Mouse (Mus musculus) adrenal gland (tissue): ENCODE results near the gene Sh3gl2.

Experiments used
- intact Hi-C: fragments of 180-260 bp; cut with DNase I; formaldehyde crosslinking; loops from one replicate; pipeline ENCODE4 v1.15.1; 2025
- long read RNA-seq, 2 experiments: library from polyadenylated mRNA; unstranded; transcript quantifications; one replicate each; pipeline ENCODE4 v2.0.0; 2020; ENCODE audit warnings: borderline replicate concordance in 1 of 2; ENCODE audit not compliant: insufficient replicate concordance in 1 of 2

Gene Sh3gl2
- long read RNA-seq, experiment 1, transcript Sh3gl2-201 (9 exons, 2,822 nt), result major isoform, 9 of 10 reads
- long read RNA-seq, experiment 1, partial matches to known transcripts, result 0 of 10 reads
- long read RNA-seq, experiment 1, other reads (novel, unspliced or antisense), result 1 of 10 reads
- long read RNA-seq, experiment 2, transcript Sh3gl2-201 (9 exons, 2,822 nt), result major isoform, 19 of 26 reads
- long read RNA-seq, experiment 2, partial matches to known transcripts, result 0 of 26 reads
- long read RNA-seq, experiment 2, other reads (novel, unspliced or antisense), result 7 of 26 reads

DNA sequence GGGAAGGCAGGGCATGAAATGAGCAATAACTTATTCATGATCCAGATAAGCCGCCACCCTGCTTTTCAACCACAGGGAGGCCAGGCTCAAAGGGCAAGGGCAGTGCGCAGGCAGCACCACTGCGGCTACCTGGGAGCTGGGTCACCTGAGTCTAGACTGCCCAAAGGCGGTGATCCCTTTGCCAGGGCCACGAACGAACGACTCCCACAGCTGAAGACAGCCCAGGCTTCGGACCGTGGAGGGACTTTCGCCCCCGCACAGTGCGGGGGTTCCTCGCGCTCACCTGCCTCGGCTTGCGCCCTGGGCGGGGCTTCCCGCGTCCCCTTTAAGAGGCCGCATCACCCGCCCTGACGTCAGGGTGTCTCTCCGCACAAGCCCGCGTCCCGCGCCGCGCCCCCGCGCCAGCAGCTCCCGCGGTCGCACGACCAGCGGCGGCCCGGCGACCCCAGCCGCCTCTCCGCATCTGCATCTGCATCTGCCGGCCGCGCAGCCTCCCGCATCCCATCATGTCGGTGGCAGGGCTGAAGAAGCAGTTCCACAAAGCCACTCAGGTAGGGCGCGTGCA, at the start of gene Sh3gl2:
TSS of gene Sh3gl2 (plus strand) at position 56 of the 565 bp plus-strand sequence.
- intact Hi-C loops, result no loop called here

DNA sequence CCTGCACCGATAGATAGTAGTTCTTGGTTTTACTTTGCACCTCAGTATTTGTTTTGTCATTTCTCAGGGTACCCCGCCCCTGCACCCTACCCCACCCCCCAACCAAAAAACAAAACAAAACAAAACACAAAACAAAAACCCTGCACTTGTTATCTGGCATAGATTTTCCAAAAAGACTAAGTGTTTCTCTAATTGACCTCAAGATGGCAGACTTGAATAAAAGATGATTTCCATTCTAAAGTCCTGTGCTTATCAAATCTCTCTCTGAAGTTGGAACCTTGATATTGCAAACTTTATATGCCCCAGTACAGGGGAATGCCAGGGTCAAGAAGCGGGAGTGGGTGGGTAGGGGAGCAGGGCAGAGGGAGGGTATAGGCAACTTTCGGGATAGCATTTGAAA, 43.8 kb upstream of the Sh3gl2 start:
- intact Hi-C loops, result no loop called here

DNA sequence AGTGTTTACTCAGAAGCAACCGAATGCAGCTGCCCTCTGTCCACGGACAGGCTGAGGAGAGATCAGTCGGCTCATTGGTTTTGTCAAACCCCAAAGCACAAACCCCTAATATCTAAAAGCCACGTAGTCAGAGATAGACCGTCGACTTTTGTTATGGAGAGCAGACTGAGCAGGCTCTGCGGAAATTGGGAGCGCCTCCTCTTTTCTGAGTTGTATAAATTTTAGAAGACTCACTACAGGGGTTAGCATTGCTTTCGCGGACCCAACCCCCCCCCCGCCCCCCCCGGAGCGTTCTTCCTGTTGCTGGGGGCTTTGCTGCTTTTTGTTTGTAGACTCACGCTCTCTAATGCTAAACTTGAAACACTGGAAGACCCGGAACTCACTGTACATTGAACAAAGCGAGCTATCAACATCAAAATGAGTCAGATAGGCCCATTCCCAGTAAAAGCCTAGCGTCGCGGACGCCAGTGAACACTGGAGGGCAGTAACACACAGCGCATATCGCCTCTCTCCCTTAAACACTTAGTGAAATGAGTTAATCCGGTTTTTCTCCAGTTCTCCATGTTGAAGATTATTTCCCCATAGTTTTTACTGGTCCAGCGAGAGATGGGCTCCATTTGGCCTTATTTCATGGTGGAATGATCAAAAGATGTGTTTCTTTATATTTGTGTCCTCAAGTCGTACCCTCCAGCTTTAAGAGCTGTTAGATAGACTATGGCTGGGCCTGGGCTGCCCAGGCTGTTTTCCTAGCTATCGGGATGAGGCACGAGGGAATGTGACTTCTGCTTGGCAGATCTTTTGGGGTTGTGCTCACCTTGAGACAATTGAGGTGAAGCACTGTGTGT, 42.2 kb upstream of the Sh3gl2 start:
- intact Hi-C loops, result loop anchor here (1.0 kb wide), 1 partner anchor 229 kb away; no protein-coding TSS in a partner anchor

DNA sequence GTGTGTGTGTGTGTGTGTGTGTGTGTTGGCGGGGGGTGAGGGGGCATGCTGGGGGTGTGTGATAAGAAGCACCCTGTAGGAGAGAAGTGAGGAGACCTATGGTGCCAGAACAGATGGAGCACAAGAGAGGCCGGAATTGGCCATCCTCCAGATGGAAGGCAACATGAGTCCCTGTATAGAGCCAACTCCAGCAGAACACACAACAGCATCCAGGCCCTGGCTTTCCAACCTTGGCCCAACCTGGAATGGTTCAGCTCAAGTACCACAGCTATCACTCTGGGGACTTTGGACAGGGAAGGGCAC, 41.7 kb upstream of the Sh3gl2 start:
- intact Hi-C loops, result loop anchor here (1.0 kb wide), 1 partner anchor 228 kb away; no protein-coding TSS in a partner anchor

DNA sequence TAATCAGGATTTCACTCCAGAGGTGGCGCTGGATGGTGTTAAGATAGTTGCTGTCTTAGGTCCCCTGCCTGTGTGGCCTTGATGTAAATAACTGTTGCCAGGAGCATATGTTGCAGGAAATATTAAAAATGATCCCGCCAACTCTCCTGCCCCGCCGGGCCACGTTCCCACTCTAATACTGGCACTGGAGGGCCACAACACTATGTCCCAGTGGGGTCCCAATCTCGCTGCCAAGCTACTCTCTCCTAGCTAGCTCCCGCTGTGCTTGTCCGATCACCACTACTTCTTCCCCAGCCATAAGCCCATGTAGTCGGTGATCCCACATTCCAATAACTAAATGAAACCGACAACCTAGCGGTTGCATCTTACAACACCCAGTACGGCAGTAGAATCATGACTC, 36.9 kb upstream of the Sh3gl2 start:
- intact Hi-C loops, result loop anchor here (5.0 kb wide), 1 partner anchor 104 kb away; no protein-coding TSS in a partner anchor

DNA sequence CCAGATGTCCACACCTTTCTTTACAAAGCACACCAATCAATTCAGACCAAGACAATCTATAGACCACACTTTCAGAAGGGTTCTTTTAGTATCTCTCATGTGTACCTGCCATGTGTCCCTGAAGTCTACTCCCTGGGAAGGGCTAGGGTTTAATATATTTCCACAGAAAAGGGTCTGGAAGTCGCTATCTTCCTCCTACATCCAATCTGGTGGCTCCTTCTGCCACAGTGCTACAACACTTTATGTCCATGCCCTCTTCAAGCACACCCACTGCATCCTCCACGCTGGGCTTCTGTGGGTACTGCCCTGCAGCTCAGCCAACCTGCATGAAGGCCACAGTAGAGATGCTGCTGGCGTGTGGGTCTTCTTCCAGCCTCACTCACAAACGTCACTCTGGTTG, 29.5 kb upstream of the Sh3gl2 start:
- intact Hi-C loops, result no loop called here

DNA sequence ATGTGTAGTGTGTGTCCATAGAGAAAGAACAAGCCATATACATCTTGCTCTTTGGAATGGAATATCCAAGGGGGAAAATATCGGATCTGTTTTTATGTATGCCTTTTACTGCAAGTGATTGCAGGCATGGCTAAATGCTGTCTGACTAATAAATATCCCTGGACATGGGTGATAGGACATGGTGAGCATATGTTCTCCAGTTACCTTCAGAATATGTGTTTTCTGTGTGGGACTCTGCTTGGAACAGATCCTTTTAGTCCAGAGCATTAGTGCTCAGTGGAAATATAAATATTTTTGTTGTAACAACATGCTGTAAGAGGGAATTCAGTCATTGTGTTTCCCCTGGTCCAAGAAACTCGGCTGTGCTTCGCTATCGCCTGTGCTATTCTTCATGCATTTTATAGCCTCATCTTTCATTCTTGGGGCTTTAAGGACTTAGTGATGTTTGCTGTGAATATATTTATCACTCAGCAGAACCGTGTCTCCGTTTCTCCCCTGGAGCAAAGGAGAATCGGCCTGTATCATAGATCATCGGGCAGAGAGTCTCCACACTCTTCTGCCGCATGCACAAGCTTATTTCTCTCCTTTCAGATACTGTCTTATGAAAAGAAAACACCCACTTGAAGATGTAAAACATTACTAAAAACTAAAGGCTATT, 26.4 kb upstream of the Sh3gl2 start:
- intact Hi-C loops, result no loop called here

DNA sequence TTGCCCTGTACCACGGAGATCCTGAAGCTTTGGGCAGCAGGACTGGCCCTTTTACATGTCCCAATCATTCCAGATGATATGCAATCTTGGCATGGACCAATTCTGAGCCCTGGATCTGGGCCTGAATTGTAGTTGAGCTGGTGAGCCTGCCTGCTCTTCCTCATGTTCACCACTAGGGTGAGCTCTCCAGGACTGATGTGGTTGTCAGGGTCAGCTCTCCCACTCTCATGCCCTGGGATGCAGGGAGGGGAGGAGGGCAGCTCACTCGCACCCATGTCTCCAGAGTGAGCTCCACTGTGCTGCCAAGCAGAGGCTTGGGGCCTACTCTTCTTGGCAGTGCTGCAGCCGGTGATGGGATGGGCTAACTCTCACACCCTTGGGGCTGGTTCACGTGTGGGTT, 18.9 kb upstream of the Sh3gl2 start:
- intact Hi-C loops, result no loop called here

DNA sequence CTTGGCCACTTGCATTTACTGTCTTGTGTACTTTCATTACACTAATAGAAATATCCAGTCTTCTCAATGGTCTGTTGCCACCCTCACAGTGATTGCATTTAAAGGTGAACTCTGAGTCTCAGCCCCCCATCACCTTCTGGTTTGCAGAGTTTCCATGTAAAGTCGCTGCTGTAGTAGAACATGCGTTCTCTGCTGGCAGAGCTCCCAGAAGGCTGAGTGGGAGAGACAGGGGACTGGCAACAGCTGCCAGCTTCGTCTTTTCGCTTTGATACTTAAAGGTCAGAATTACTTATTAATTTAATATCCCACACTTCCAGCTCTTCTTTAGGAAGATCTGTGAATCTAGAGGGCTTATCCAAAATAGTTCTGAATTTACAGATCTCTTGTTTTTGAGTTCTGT, 8.7 kb upstream of the Sh3gl2 start:
- intact Hi-C loops, result no loop called here

DNA sequence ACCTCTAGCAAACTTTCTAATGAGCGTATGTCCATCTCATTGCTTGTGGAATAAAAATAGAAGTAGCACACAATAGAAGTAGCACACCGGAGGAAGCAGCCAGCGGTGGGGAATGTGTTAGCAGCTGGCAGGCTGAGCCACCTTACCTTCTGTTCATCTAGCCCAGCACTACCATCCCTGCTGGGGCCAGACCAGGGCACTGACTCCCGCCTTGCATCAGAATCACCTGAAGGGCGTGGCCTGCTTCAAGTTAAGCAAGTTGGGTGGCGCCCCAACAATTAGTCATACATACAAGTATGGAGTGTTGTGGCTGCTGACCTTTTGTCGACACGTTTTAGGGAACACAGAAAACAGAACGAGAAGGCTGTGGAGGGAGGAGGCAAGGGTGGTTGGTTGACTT, 6.5 kb upstream of the Sh3gl2 start:
- intact Hi-C loops, result no loop called here

DNA sequence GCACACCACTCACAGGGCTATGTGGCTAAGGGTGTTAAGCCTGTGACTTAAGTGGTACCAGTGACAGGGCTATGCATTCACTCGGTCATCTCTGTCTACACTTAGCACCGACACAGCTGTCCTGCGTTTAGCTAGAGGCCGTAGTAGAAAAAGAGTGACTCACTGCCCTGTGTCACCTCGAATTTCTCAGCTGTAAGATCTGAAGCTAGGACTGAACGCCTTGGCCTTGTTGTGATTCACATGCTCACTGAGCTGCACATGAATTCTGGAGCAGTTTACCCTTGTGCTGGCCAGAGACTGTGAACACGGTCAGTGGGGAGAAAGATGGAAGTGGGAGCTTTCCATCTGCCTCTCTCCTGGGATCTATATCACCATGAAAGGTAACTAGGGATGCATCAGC, 2.3 kb upstream of the Sh3gl2 start:
- intact Hi-C loops, result no loop called here

DNA sequence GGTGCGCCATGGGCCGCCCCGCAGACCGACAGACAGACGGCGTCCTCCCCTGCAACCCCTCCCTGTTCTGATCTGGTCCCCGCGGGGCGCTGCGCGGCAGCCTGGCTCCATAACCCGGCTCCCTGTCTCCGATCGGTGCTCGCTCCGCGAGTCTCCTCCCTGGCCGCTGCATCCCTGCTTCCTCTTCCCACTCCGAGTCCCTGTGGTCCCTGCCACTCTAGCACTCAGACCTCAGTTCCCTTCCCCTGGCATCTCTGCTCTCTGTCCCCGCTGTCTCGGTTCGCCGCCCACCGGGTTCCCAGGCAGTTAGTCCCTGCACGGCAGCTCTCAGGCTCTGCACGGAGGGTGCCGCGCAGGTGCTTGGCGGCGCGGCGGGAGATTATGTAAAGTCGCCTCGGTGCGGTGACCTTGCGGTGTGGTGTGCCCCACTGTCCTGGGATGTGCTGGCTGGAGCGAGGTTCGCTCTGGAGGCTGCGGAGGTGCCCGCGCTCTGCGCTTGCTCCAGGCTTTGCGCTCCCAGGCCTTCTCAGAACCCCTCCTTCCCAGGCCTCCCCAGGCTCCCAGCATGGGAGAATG, 798 bp downstream of the Sh3gl2 start:
- intact Hi-C loops, result no loop called here

DNA sequence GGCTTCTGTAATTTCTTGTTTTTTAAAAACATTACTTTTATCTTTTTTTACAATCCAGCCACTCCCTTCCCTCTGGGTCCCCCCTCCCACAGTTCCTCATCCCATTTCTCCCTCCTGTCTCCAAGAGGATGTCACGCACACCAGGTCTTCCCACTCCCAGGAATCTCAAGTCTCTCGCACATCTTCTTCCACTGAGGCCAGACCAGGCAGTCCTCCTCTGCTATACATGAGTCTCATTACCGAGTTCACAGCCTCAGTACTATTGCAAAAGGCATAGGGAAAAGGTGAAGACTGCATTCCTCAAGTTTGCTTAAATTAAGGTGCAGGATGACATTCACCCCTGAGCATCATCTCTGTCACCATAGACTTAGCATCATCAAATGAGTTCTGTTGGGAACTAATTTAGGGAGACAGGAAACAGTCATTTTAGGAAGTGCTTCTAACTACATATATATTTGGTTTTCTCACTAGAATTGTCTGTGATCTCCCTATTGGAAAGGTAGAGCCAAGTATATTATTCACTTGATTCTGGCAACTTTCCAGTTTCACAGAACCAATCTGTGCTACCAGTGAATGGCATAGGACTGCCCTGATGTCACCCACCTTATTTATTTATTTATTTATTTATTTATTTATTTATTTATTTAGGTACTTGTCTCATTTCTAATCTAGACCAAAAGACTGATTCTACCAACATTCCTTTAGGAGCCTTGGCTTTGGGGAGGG, 1.9 kb downstream of the Sh3gl2 start:
- intact Hi-C loops, result no loop called here

DNA sequence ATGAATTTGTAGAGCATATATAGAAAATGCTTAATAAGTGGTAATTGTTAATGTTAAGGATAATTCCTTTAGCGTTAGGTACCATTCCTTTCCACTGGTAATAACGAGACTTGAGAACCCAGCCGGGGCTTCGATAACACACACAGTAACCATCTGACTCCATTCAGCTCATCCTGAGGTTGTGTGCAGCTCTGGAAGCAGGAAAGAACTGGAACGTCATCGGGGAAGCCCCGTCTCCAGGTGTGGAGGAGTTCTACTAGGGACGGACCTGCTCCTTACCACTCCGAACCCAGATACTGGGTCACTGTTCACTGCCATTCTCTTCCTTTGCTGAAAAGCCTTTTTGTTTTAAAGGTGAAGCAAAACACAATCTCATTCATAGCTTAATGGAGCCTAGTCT, 2.6 kb downstream of the Sh3gl2 start:
- intact Hi-C loops, result no loop called here

DNA sequence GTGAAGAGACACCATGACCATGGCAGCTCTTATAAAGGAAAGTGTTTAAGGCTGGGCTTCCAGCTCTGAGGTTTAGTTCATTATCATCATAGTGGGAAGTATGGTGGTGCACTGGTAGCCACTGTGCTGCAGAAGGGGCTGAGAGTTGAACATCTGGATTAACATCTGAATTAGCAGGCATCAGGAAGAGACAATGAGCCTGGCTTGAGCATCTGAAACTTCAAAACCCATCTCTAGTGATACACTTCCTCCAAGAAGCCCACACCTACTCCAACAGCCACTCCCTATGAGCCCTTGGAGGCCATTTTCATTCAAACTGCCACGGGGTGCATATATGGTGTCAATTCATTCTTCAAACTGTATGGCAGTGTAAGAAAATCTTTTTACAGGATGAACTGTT, 3.6 kb downstream of the Sh3gl2 start:
- intact Hi-C loops, result no loop called here

DNA sequence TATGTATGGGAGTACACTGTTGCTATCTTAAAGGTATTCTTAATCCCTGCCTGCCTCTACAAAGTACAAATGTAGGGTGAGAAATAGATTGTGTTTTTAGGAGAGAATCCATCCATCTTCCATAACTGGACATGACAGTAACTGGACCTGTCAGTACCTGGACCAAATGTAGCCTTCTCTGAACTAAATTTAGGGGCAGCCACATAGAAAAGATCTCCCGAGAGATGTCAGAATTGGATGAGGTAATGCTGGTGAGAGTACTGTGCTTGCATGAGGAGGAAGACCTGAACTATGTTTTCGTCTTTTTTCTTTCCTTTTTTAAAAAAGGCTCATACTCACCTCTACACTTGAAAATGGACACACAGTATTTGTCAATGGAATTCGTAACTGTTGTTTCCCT, 6.0 kb downstream of the Sh3gl2 start:
- intact Hi-C loops, result no loop called here

DNA sequence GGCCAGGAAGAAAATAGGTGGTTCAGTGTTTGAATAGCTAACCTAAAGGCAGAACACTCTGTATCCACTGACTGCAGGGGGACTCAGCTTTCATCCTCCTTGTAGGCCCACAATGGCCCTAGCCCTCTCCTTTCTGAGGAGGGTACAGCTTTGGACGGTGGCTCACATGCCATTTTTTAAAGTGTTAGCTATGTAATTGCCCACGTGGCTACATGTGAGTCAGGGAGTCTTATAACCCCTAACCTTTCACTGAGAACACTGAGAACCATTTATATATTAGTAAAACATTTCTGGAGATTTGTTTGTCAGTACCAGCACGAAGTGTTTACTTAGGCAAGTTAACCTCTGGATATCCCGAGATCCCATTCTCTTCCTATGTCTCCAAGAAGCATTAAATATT, 12.1 kb downstream of the Sh3gl2 start:
- intact Hi-C loops, result loop anchor here (5.0 kb wide), 1 partner anchor 45 kb away; no protein-coding TSS in a partner anchor

DNA sequence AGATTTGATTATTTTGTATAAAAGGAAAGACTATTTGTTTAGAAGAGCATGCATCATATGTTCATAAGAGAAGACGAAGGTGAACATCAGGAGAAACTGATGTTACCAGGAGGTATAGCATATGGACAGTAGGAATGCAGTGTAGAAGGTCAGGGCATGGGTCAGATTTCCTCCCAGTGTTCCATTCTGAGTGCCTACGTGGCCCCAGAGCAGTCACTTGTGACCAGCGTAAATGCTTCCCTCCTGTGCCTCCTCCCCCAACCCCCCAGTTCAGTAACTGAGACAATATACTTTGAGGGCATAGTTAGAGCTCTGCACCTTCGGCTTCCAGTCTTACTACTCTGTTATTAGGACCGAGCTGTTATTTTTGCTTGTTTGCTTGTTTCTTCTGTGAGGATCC, 17.8 kb downstream of the Sh3gl2 start:
- intact Hi-C loops, result no loop called here

DNA sequence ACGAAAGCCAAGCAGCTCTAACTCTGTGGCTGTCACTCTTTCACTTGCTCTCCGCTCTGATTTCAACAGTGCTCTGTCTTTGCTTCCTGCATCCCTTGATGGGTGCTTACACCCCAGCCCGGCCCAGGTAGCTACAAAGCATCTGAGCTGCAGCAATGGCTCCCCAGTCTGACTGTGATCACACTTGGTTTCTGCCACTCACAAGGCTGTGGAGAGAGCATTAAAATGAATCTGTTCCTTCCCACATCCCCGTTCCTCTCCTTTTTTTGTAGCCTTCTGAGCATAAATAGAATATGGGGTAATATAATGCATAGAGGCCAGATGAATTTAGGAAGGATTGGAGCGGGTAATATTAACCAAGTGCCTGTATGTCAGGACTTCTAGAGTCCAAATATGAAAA, 21.8 kb downstream of the Sh3gl2 start:
- intact Hi-C loops, result no loop called here

DNA sequence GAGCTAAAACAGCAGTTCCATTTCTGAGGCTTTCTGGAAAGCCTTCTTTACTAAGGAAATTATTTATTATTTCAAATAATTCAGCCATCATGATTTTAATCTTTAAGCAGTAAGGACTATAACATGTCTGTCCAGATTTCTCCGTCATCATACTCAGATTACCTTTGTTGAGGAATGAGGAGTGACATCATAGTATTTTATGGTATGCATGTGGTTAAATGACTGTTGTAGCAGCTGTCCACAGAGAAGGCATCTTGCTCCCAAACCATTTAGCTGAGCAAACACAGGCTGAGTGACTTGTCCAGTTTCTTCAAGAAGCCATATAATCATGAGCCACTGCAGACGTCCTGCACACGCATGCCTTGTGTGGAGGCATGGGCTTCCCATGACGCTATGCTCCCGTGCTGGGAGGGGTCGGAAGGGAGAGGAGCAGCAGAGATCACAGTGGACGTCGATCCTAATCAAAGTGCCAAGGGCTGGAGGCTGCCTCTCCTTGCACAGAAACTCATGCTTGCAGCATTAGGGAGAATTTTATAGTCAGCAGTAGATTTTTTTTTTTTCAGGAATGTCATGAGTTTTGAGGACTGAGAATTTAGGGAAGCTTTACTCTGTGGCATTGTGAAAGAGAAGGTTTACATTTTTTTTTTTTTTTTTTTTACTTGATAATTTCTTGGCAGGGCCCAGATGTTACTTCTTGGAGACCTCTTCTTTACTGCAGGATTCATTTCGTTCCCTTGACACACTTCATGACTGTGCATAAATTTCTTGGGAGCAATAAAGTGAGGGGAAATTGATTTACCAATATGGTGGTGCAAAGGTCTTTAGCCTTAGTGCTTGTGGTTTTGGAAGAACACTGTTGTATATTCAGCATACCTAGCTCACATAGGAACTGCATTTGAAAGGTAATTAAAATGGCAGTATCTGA, 23.0 kb downstream of the Sh3gl2 start:
- intact Hi-C loops, result no loop called here
